15 mouse cellular contexts compared by ENCODE assay signal in the genomic region with DNA sequence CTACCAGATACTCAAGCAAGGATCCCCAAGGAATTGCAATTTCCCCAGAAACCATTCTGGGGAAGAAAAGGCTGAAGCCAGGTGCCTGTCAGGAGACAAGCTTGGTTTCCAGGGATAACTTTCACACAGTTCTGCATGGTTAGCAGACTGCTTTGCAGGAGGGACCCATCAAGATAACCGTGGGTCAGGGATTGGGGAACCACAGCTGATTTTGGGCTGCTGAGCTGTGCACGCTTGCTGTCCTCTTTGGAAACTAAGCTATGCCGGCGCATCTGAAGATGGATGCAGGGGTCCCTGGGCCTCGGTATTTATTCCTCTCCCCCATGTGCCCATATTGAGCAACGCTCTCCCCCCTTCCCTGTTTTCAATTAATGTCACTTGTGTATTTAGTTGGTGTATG.
"Had no signal": no experiment of that assay in that cellular context is flagged by ENCODE, and none has a peak within 500 bp of the region (broad histone marks: within the 10 kb centered on the region; RNA-seq: fewer than 3 reads in every experiment).

No protein-coding gene starts in this region.

- H3K9ac ChIP-seq: kidney, embryonic 15.5 days; limb, embryonic 12.5 days; limb, embryonic 15.5 days; liver, embryonic 14.5 days; liver, postnatal 0 days; lung, embryonic 14.5 days; midbrain, embryonic 13.5 days; stomach, embryonic 15.5 days had no signal

- ATAC-seq: liver, postnatal 0 days; lung, postnatal 0 days; midbrain, embryonic 13.5 days had no signal

- H3K27me3 ChIP-seq: kidney, embryonic 15.5 days; limb, embryonic 12.5 days; limb, embryonic 15.5 days; midbrain, embryonic 13.5 days; stomach, embryonic 15.5 days had no signal

- H3K4me2 ChIP-seq: kidney, embryonic 15.5 days; limb, embryonic 12.5 days; limb, embryonic 15.5 days; liver, embryonic 11.5 days; lung, embryonic 14.5 days; midbrain, embryonic 13.5 days; stomach, embryonic 15.5 days had no signal

- H3K4me1 ChIP-seq: limb, embryonic 15.5 days had no signal

- H3K27ac ChIP-seq: kidney, embryonic 15.5 days; layer of hippocampus, adult 2 months; left cerebral cortex, adult 2 months; limb, embryonic 12.5 days; limb, embryonic 15.5 days; liver, embryonic 14.5 days; macrophage; midbrain, embryonic 13.5 days; stomach, embryonic 15.5 days had no signal

- H3K9me3 ChIP-seq: kidney, embryonic 15.5 days; limb, embryonic 12.5 days; limb, embryonic 15.5 days; midbrain, embryonic 13.5 days; stomach, embryonic 15.5 days had no signal

- DNase-seq: liver, postnatal 0 days; lung, embryonic 14.5 days; thymus, adult 18-20 months; thymus, postnatal 36 days had no signal

- H3K36me3 ChIP-seq: kidney, embryonic 15.5 days; limb, embryonic 12.5 days; limb, embryonic 15.5 days; midbrain, embryonic 13.5 days; stomach, embryonic 15.5 days had no signal

- H3K4me3 ChIP-seq: kidney, embryonic 15.5 days; layer of hippocampus, adult 2 months; left cerebral cortex, adult 2 months; limb, embryonic 12.5 days; limb, embryonic 15.5 days; midbrain, embryonic 13.5 days; stomach, embryonic 15.5 days had no signal
